ENCODE assay signal across 30 mouse cellular contexts in the genomic region with DNA sequence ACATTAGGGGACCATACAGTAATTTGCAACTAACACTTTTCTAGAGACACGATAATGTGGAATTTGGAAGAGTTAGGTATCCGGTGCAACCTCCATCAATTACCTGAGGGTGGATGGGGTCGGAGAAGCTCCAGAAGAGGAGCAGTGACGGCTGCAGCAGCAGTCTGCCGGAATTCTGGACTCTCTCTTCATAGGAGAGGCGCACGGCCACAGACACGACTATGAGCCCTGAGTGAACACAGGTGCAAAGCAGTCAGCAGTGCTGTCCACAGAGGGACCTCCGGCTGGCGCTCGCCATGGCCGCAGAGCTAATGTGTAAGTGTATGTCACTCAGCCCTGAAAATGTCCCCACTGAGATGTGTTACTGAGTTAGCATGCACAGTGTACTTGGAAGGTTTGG. TPM values are rescaled to one million over a fixed set of nuclear protein-coding genes. Genes with fewer than 3 reads are reported as not detected.
"Had no signal": no experiment of that assay in that cellular context is flagged by ENCODE, and none has a peak within 500 bp of the region (broad histone marks: within the 10 kb centered on the region; RNA-seq: fewer than 3 reads in every experiment).

No protein-coding gene starts in this region.

- DNase-seq: heart, adult 2 months; heart, postnatal 10 days; heart, postnatal 14 days; heart, postnatal 36 days; kidney, adult 11 months; kidney, adult 18-20 months; kidney, adult 2 months; kidney, adult 8-10 months; kidney, adult 9 months; kidney, postnatal 10 days; kidney, postnatal 14 days; kidney, postnatal 25 days; kidney, postnatal 36 days; kidney, postnatal 4 days; layer of hippocampus, adult 9-11 months; layer of hippocampus, postnatal 36 days had no signal

- ATAC-seq: hindbrain, embryonic 16.5 days; hindbrain, postnatal 0 days; inflammation-experienced regulatory T-cells, adult 6 months; intestine, embryonic 15.5 days; intestine, embryonic 16.5 days; intestine, postnatal 0 days had no signal

RNA-seq across cellular contexts. Expression of a gene that starts 27.7 kb away (rescaled TPM):
- total RNA-seq: heart, adult 2 months; heart, adult 8-10 months; heart, postnatal 10 days; heart, postnatal 25 days; heart, postnatal 36 days; hematopoietic stem cell, adult 5-6 weeks had no signal

RNA-seq across cellular contexts. Expression of a gene that starts 37.0 kb away (rescaled TPM):
- total RNA-seq: heart, adult 2 months; heart, adult 8-10 months; heart, postnatal 10 days; heart, postnatal 25 days; heart, postnatal 36 days; hindbrain, postnatal 0 days; layer of hippocampus, adult 18-20 months; layer of hippocampus, adult 2 months; layer of hippocampus, adult 8-10 months; layer of hippocampus, postnatal 10 days; layer of hippocampus, postnatal 25 days; layer of hippocampus, postnatal 36 days had no signal
